8 mouse cellular contexts compared by ENCODE assay signal in the genomic region with DNA sequence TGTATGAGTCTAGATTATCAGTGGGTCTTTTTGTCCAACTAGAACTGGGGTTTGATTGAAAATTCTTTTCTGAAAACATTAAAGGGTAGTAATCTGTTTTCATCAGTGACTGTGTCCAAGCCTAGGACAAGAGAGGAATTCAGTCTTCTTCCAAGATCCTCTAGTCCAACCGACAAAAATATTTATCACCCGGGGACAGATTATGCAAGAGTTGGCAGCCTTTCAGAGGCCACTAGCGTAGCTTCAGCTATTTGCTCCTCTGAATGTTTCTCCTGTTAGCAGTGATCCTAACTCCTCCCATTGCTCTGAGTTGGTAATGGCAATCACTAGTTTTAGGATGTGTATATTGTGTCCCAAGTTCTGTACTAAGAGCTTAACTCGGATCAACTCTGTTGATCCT.
DNase-seq lines count a peak whose midpoint lies in the region; ATAC-seq and TF ChIP-seq lines count a peak whose summit lies in the region.

No protein-coding gene starts in this region.

- no peak overlapping the region for H3K4me2 ChIP-seq in limb, embryonic 14.5 days (replicated peaks; ENCODE audit: low read depth, low read length, severe bottlenecking)
- no peak overlapping the region for H3K4me2 ChIP-seq in forebrain, embryonic 11.5 days (ENCODE audit: low read depth, low read length, severe bottlenecking)

- H3K4me3 ChIP-seq in limb, embryonic 14.5 days (replicated peaks; ENCODE audit: low read length) = no peak overlapping the region
- no peak overlapping the region for H3K4me3 ChIP-seq in limb, embryonic 10.5 days
- H3K4me3 ChIP-seq in forebrain, embryonic 11.5 days (ENCODE audit: low read depth, low read length) = no peak overlapping the region

- intact Hi-C loops in heart, postnatal 10 days (cut with DNase I) = no loop called here

- H3K4me1 ChIP-seq in limb, embryonic 14.5 days (ENCODE audit: control insufficient read depth, insufficient read depth, low read length) = no peaks in the 10 kb centered on the region
- peaks cover 10% of the 10 kb centered on the region for H3K4me1 ChIP-seq in limb, embryonic 10.5 days
- H3K4me1 ChIP-seq in forebrain, embryonic 11.5 days (replicated peaks; ENCODE audit: control insufficient read depth, insufficient read depth, low read length) = no peaks in the 10 kb centered on the region

- no peak for ATAC-seq in limb, embryonic 14.5 days (ENCODE audit: low FRiP score, low read depth)
- no peak for ATAC-seq in forebrain, embryonic 11.5 days (replicated peaks; ENCODE audit: low FRiP score)

- no peaks in the 10 kb centered on the region for H3K27me3 ChIP-seq in limb, embryonic 14.5 days (ENCODE audit: control insufficient read depth, insufficient read depth, low read length)
- H3K27me3 ChIP-seq in limb, embryonic 10.5 days (ENCODE audit: low read depth, poor library complexity, severe bottlenecking) = no peaks in the 10 kb centered on the region
- no peaks in the 10 kb centered on the region for H3K27me3 ChIP-seq in forebrain, embryonic 11.5 days (ENCODE audit: control insufficient read depth, insufficient read depth, low read length)

- no peaks in the 10 kb centered on the region for H3K36me3 ChIP-seq in limb, embryonic 14.5 days (ENCODE audit: control insufficient read depth, insufficient read depth, low read length)
- H3K36me3 ChIP-seq in limb, embryonic 10.5 days = no peaks in the 10 kb centered on the region
- no peaks in the 10 kb centered on the region for H3K36me3 ChIP-seq in forebrain, embryonic 11.5 days (ENCODE audit: control insufficient read depth, insufficient read depth, low read length)

- no peak for TF ChIP-seq POLR2A in limb, embryonic 14.5 days (IDR thresholded peaks at IDR 0.05; ENCODE audit: borderline replicate concordance, extremely low read depth, insufficient read depth, insufficient read length)

- no peak overlapping the region for H3K9ac ChIP-seq in limb, embryonic 14.5 days (ENCODE audit: low read depth, low read length, severe bottlenecking)
- H3K9ac ChIP-seq in forebrain, embryonic 11.5 days (ENCODE audit: low read length) = no peak overlapping the region

- DNase-seq in limb, embryonic 14.5 days (ENCODE audit: low spot score) = peak; percentile 49
- DNase-seq in limb, embryonic 10.5 days (ENCODE audit: low spot score) = no peak
- peak; percentile 32 to 37 for DNase-seq in cerebellum, adult 18-20 months
- peak; percentile 51 to 65 for DNase-seq in heart, postnatal 10 days
- peak; percentile 83 for DNase-seq in lung, postnatal 14 days
- DNase-seq in forebrain, embryonic 11.5 days (ENCODE audit: low spot score) = no peak
- no peak for DNase-seq in frontal cortex, postnatal 14 days (ENCODE audit: low spot score in 2 of 2)
- no peak for DNase-seq in thymus, postnatal 14 days

- WGBS in limb, embryonic 14.5 days = 81% methylated on average over 4 of the region's 4 CpGs
- 95% methylated on average over 4 of the region's 4 CpGs for WGBS in limb, embryonic 10.5 days
- 90% methylated on average over 4 of the region's 4 CpGs for WGBS in forebrain, embryonic 11.5 days

- H3K9me3 ChIP-seq in limb, embryonic 14.5 days (ENCODE audit: control insufficient read depth, low read length) = no peaks in the 10 kb centered on the region
- no peaks in the 10 kb centered on the region for H3K9me3 ChIP-seq in limb, embryonic 10.5 days (replicated peaks)
- H3K9me3 ChIP-seq in forebrain, embryonic 11.5 days (ENCODE audit: control insufficient read depth, low read length) = no peaks in the 10 kb centered on the region

- H3K27ac ChIP-seq in limb, embryonic 14.5 days (replicated peaks; ENCODE audit: low read depth, low read length) = no peak overlapping the region
- H3K27ac ChIP-seq in limb, embryonic 10.5 days = no peak overlapping the region
- H3K27ac ChIP-seq in forebrain, embryonic 11.5 days (ENCODE audit: low read depth, low read length) = no peak overlapping the region

Comparison
In these comparisons a context has a peak if more than half of its experiments do, and no peak if none do; other contexts are left out.
1. DNase-seq: peak in limb, embryonic 14.5 days (single experiment), cerebellum, adult 18-20 months (2 of 2), heart, postnatal 10 days (2 of 2) and lung, postnatal 14 days (single experiment); none in limb, embryonic 10.5 days (single experiment), forebrain, embryonic 11.5 days (single experiment), frontal cortex, postnatal 14 days (0 of 2) and thymus, postnatal 14 days (single experiment).